Comparison of ENCODE assay signal across 8 mouse cellular contexts in genomic region chr6:137252194-137252886, GRCm38 (mm10). TPM values are rescaled to one million over a fixed set of nuclear protein-coding genes. Genes with fewer than 3 reads are reported as not detected.
A peak's percentile ranks its signal among the peaks of the same experiment; 100 is the strongest.
DNase-seq lines count a peak whose midpoint lies in the region; ATAC-seq and TF ChIP-seq lines count a peak whose summit lies in the region.

TSS of gene Ptpro (plus strand) at chr6:137252319.

- H3K36me3 ChIP-seq in heart, embryonic 13.5 days: no peaks in the 10 kb centered on the region
- no peaks in the 10 kb centered on the region for H3K36me3 ChIP-seq in midbrain, embryonic 10.5 days
- H3K36me3 ChIP-seq in testis, adult 2 months (ENCODE audit: control insufficient read depth, insufficient read depth, low read length): no peaks in the 10 kb centered on the region

- peak within 1 kb of the TSS; percentile 60 for H3K9ac ChIP-seq in heart, embryonic 13.5 days

- H3K4me1 ChIP-seq in heart, embryonic 13.5 days: peaks cover 10% of the 10 kb centered on the region
- H3K4me1 ChIP-seq in bone marrow macrophage, adult 2 months (ENCODE audit: control insufficient read depth, insufficient read depth, low read length): no peaks in the 10 kb centered on the region
- peaks cover 24% of the 10 kb centered on the region for H3K4me1 ChIP-seq in midbrain, embryonic 10.5 days
- peaks cover 9% of the 10 kb centered on the region for H3K4me1 ChIP-seq in testis, adult 2 months (ENCODE audit: control insufficient read depth, insufficient read depth, low read length)

- H3K4me2 ChIP-seq in heart, embryonic 13.5 days: peak within 1 kb of the TSS; percentile 79

- H3K27ac ChIP-seq in heart, embryonic 13.5 days (replicated peaks): no peak within 1 kb of the TSS
- no peak within 1 kb of the TSS for H3K27ac ChIP-seq in bone marrow macrophage, adult 2 months (ENCODE audit: insufficient read depth, low read depth, low read length)
- H3K27ac ChIP-seq in midbrain, embryonic 10.5 days (replicated peaks): peak within 1 kb of the TSS; percentile 94
- no peak within 1 kb of the TSS for H3K27ac ChIP-seq in testis, adult 2 months (ENCODE audit: control insufficient read depth, insufficient read depth, low read depth, low read length)

- WGBS in heart, embryonic 13.5 days: 1% methylated on average over 53 of the region's 53 CpGs
- under 1% methylated on average over 53 of the region's 53 CpGs for WGBS in midbrain, embryonic 10.5 days

- ATAC-seq in heart, embryonic 13.5 days (ENCODE audit: extremely low read depth, insufficient number of reproducible peaks, low FRiP score, low TSS enrichment): no peak
- peak; percentile 66 for ATAC-seq in frontal cortex, adult (ENCODE audit: low TSS enrichment)
- no peak for ATAC-seq in megakaryocyte-erythroid progenitor cell, adult 5-6 weeks (replicated peaks; ENCODE audit: low FRiP score, low TSS enrichment, poor library complexity, severe bottlenecking)

- H3K9me3 ChIP-seq in heart, embryonic 13.5 days: no peaks in the 10 kb centered on the region
- no peaks in the 10 kb centered on the region for H3K9me3 ChIP-seq in midbrain, embryonic 10.5 days (replicated peaks)

- peaks cover 41% of the 10 kb centered on the region for H3K27me3 ChIP-seq in heart, embryonic 13.5 days (replicated peaks)
- peaks cover 34% of the 10 kb centered on the region for H3K27me3 ChIP-seq in midbrain, embryonic 10.5 days (ENCODE audit: low read depth, poor library complexity, severe bottlenecking)
- no peaks in the 10 kb centered on the region for H3K27me3 ChIP-seq in testis, adult 2 months (ENCODE audit: control insufficient read depth, insufficient read depth, low read length)

- H3K4me3 ChIP-seq in heart, embryonic 13.5 days: peak within 1 kb of the TSS; percentile 56
- no peak within 1 kb of the TSS for H3K4me3 ChIP-seq in bone marrow macrophage, adult 2 months (ENCODE audit: insufficient read depth, low read length)
- peak within 1 kb of the TSS; percentile 71 for H3K4me3 ChIP-seq in midbrain, embryonic 10.5 days
- H3K4me3 ChIP-seq in testis, adult 2 months (ENCODE audit: control insufficient read depth, low read depth, low read length): peak within 1 kb of the TSS; percentile 27

- TF ChIP-seq POLR2A in bone marrow macrophage, adult 2 months (IDR thresholded peaks at IDR 0.05; ENCODE audit: borderline replicate concordance, low read depth, low read length): no peak
- TF ChIP-seq POLR2A in testis, adult 2 months (IDR thresholded peaks at IDR 0.05; ENCODE audit: control insufficient read depth, low read depth, low read length): no peak

- TF ChIP-seq CTCF in bone marrow macrophage, adult 2 months (IDR thresholded peaks at IDR 0.05; ENCODE audit: low read depth, low read length): no peak
- TF ChIP-seq CTCF in testis, adult 2 months (IDR thresholded peaks at IDR 0.05; ENCODE audit: control insufficient read depth, insufficient read depth, insufficient replicate concordance, low read depth, low read length): no peak

- no peak for DNase-seq in heart, adult 9 months (ENCODE audit: low spot score in 2 of 2)
- peak; percentile 45 for DNase-seq in layer of hippocampus, adult 9-11 months
- peak; percentile 84 for DNase-seq in midbrain, embryonic 10.5 days (ENCODE audit: low spot score)

RNA-seq across cellular contexts. Expression of gene Ptpro, which starts in this region (rescaled TPM):
- polyA plus RNA-seq in heart, embryonic 13.5 days (2015; fragmentation: Nextera tagmentation; extraction: Ambion mirVana): 2.2 and 2.8 TPM in 2 replicates
- 141 and 155 TPM in 2 replicates for polyA plus RNA-seq in bone marrow macrophage, adult 2 months (2012; ENCODE audit: insufficient read depth, insufficient read length, missing spikeins)
- 5.8 and 12.1 TPM in 2 replicates for polyA plus RNA-seq in midbrain, embryonic 10.5 days (2016; fragmentation: Nextera tagmentation; extraction: Ambion mirVana)
- polyA plus RNA-seq in testis, adult 2 months (2012; rRNA removed): 1.6 and 4.5 TPM in 2 replicates
- not detected in 2 replicates for total RNA-seq in megakaryocyte-erythroid progenitor cell, adult 5-6 weeks (2014; fragmentation: Nextera tagmentation)
- 0.08 TPM in 1 of 2 replicates, not detected in the other for total RNA-seq in megakaryocyte-erythroid progenitor cell, adult 5-6 weeks (2017)

Comparison
In these comparisons a context has a peak if more than half of its experiments do, and no peak if none do; other contexts are left out.
1. RNA of gene Ptpro (polyA plus RNA-seq): 141 to 155 TPM in bone marrow macrophage, adult 2 months; 5.8 to 12.1 TPM in midbrain, embryonic 10.5 days, 2.2 to 2.8 TPM in heart, embryonic 13.5 days and 1.6 to 4.5 TPM in testis, adult 2 months; every median in the first group is over 10 times any median in the second.
2. DNase-seq: peak in layer of hippocampus, adult 9-11 months (single experiment) and midbrain, embryonic 10.5 days (single experiment); none in heart, adult 9 months (0 of 2).